ENCODE assay signal across 7 mouse cellular contexts in genomic region chr6:38874565-38875257, GRCm38 (mm10). TPM values are rescaled to one million over a fixed set of nuclear protein-coding genes. Genes with fewer than 3 reads are reported as not detected.
A peak's percentile ranks its signal among the peaks of the same experiment; 100 is the strongest.
DNase-seq lines count a peak whose midpoint lies in the region; ATAC-seq and TF ChIP-seq lines count a peak whose summit lies in the region.

No protein-coding gene starts in this region.

- TF ChIP-seq EP300 in heart, postnatal 0 days (IDR thresholded peaks at IDR 0.05; ENCODE audit: low read depth), result no peak

- WGBS in heart, postnatal 0 days, result under 1% methylated on average over 23 of the region's 23 CpGs
- WGBS in limb, embryonic 14.5 days, result 1% methylated on average over 23 of the region's 23 CpGs

- no peaks in the 10 kb centered on the region for H3K9me3 ChIP-seq in heart, postnatal 0 days (replicated peaks; ENCODE audit: control insufficient read depth, low read length)
- H3K9me3 ChIP-seq in limb, embryonic 14.5 days (ENCODE audit: control insufficient read depth, low read length), result no peaks in the 10 kb centered on the region

- H3K9ac ChIP-seq in heart, postnatal 0 days (replicated peaks; ENCODE audit: low read depth, low read length), result peak overlapping the region; percentile 99
- H3K9ac ChIP-seq in limb, embryonic 14.5 days (ENCODE audit: low read depth, low read length, severe bottlenecking), result peak overlapping the region; percentile 97

- TF ChIP-seq CTCF in heart, postnatal 0 days (IDR thresholded peaks at IDR 0.05; ENCODE audit: low read depth), result no peak

- H3K27me3 ChIP-seq in heart, postnatal 0 days (ENCODE audit: control insufficient read depth, insufficient read depth, low read length), result no peaks in the 10 kb centered on the region
- no peaks in the 10 kb centered on the region for H3K27me3 ChIP-seq in limb, embryonic 14.5 days (ENCODE audit: control insufficient read depth, insufficient read depth, low read length)

- no peak for ATAC-seq in heart, postnatal 0 days (ENCODE audit: insufficient read depth, low read depth)
- no peak for ATAC-seq in limb, embryonic 14.5 days (ENCODE audit: low FRiP score, low read depth)

- peak overlapping the region; percentile 88 for H3K4me2 ChIP-seq in heart, postnatal 0 days (ENCODE audit: low read depth, low read length)
- H3K4me2 ChIP-seq in limb, embryonic 14.5 days (replicated peaks; ENCODE audit: low read depth, low read length, severe bottlenecking), result peak overlapping the region; percentile 51

- H3K4me3 ChIP-seq in heart, postnatal 0 days (ENCODE audit: low read depth, low read length), result peak overlapping the region; percentile 100
- H3K4me3 ChIP-seq in limb, embryonic 14.5 days (replicated peaks; ENCODE audit: low read length), result peak overlapping the region; percentile 92

- H3K27ac ChIP-seq in heart, postnatal 0 days (ENCODE audit: low read depth), result peak overlapping the region; percentile 94
- H3K27ac ChIP-seq in limb, embryonic 14.5 days (replicated peaks; ENCODE audit: low read depth, low read length), result peak overlapping the region; percentile 95

- H3K4me1 ChIP-seq in heart, postnatal 0 days (ENCODE audit: control insufficient read depth, insufficient read depth), result peaks cover 5% of the 10 kb centered on the region; the same call in 1 of the 2 replicates
- peaks cover 14% of the 10 kb centered on the region for H3K4me1 ChIP-seq in limb, embryonic 14.5 days (ENCODE audit: control insufficient read depth, insufficient read depth, low read length)

- no peaks in the 10 kb centered on the region; the same call in 1 of the 2 replicates for H3K36me3 ChIP-seq in heart, postnatal 0 days (replicated peaks; ENCODE audit: control insufficient read depth, insufficient read depth, low read length)
- 0 out of 2 replicates have a peak, but pooled peaks cover 3% of the 10 kb centered on the region for H3K36me3 ChIP-seq in limb, embryonic 14.5 days (ENCODE audit: control insufficient read depth, insufficient read depth, low read length)

- TF ChIP-seq POLR2A in limb, embryonic 14.5 days (IDR thresholded peaks at IDR 0.05; ENCODE audit: borderline replicate concordance, extremely low read depth, insufficient read depth, insufficient read length), result no peak

- DNase-seq in right cerebral cortex, postnatal 25 days, result peak; percentile 15
- no peak for DNase-seq in right cerebral cortex, postnatal 36 days (ENCODE audit: low spot score in 2 of 2)
- DNase-seq in embryo, embryonic 11 days, result peak; percentile 57
- peak; percentile 45 for DNase-seq in heart, postnatal 0 days (ENCODE audit: low spot score)
- peak; percentile 31 for DNase-seq in limb, embryonic 14.5 days (ENCODE audit: low spot score)
- DNase-seq in naive thymus-derived CD4-positive, alpha-beta T cell, adult 2 months (ENCODE audit: low read depth), result peak; percentile 71
- DNase-seq in ovary, postnatal 14 days (ENCODE audit: low spot score), result no peak

RNA-seq across cellular contexts. Expression of gene Tbxas1, which starts 0.5 kb away (rescaled TPM):
- total RNA-seq in heart, postnatal 0 days (2014; rRNA removed; ENCODE audit: low replicate concordance), result 0.77 and 1.6 TPM in 2 replicates
- polyA plus RNA-seq in heart, postnatal 0 days (2015; fragmentation: Nextera tagmentation; extraction: Ambion mirVana), result 0.64 and 0.74 TPM in 2 replicates
- 1.8 and 3.4 TPM in 2 replicates for polyA plus RNA-seq in limb, embryonic 14.5 days (2012; rRNA removed)
- polyA plus RNA-seq in limb, embryonic 14.5 days (2014; fragmentation: Nextera tagmentation; extraction: Ambion mirVana), result 2.6 and 3.2 TPM in 2 replicates

RNA-seq across cellular contexts. Expression of gene Hipk2, which starts 1.3 kb away (rescaled TPM):
- 39.2 and 45.0 TPM in 2 replicates for total RNA-seq in heart, postnatal 0 days (2014; rRNA removed; ENCODE audit: low replicate concordance)
- 9.4 and 9.8 TPM in 2 replicates for polyA plus RNA-seq in heart, postnatal 0 days (2015; fragmentation: Nextera tagmentation; extraction: Ambion mirVana)
- polyA plus RNA-seq in limb, embryonic 14.5 days (2012; rRNA removed), result 12.3 and 16.4 TPM in 2 replicates
- 11.9 and 17.4 TPM in 2 replicates for polyA plus RNA-seq in limb, embryonic 14.5 days (2014; fragmentation: Nextera tagmentation; extraction: Ambion mirVana)

Comparison
In these comparisons a context has a peak if more than half of its experiments do, and no peak if none do; other contexts are left out.
1. DNase-seq: peak in right cerebral cortex, postnatal 25 days (single experiment), embryo, embryonic 11 days (single experiment), heart, postnatal 0 days (single experiment), limb, embryonic 14.5 days (single experiment) and naive thymus-derived CD4-positive, alpha-beta T cell, adult 2 months (single experiment); none in right cerebral cortex, postnatal 36 days (0 of 2) and ovary, postnatal 14 days (single experiment).